Mouse (Mus musculus): ENCODE measurements around the gene Adamts3.

DNA sequence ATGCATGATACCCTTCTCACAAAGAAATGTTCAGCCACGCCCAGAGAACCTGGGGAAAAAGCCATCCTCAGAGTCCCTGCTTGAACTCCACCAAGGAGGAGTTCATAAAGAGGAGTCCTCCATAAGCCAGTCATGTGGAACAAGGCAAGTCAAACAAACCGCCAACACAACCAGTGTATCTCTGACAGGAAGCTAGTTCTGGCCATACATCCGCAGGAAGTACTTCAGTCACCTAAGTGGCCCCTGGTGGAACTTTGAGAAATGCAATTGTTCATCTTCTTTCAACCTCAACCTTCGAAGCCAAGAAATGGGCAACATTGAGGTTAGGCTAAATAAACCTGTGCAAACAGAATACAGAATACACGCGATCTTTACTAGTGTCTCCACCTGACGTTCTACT, 39.7 kb downstream of the Adamts3 start:
- TF ChIP-seq TBP (IDR thresholded peaks at IDR 0.05; ENCODE audit: low read depth, low read length) (no peak), GABPA (IDR thresholded peaks at IDR 0.05; ENCODE audit: low read depth, low read length) (no peak), POLR2AphosphoS5 (IDR thresholded peaks at IDR 0.05; ENCODE audit: borderline replicate concordance, low read depth, low read length) (no peak), CTCF (IDR thresholded peaks at IDR 0.05 in 2 of 3, conservative IDR thresholded peaks at IDR 0.05 in 1 of 3; ENCODE audit: control insufficient read depth in 1 of 3, insufficient read depth in 1 of 3, low read depth in 2 of 3, low read length in 3 of 3, poor library complexity in 1 of 3, severe bottlenecking in 1 of 3) (no peak), E2F4 (IDR thresholded peaks at IDR 0.05; ENCODE audit: borderline replicate concordance, low read depth, low read length) (no peak), ETS1 (IDR thresholded peaks at IDR 0.05; ENCODE audit: low read depth, low read length) (no peak), USF1 (IDR thresholded peaks at IDR 0.05; ENCODE audit: low read depth, low read length) (no peak)

Measured in MEL (cell line).